ENCODE assay signal across 8 mouse cellular contexts in genomic region chr17:48031521-48032430, GRCm38 (mm10). TPM values are rescaled to one million over a fixed set of nuclear protein-coding genes. Genes with fewer than 3 reads are reported as not detected.
DNase-seq lines count a peak whose midpoint lies in the region; ATAC-seq and TF ChIP-seq lines count a peak whose summit lies in the region.

No protein-coding gene starts in this region.

- H3K9ac ChIP-seq in kidney, embryonic 15.5 days: peak overlapping the region; percentile 54
- H3K9ac ChIP-seq in heart, postnatal 0 days (replicated peaks; ENCODE audit: low read depth, low read length): peak overlapping the region; percentile 34; the same call in 1 of the 2 replicates
- H3K9ac ChIP-seq in liver, embryonic 15.5 days: no peak overlapping the region
- peak overlapping the region; percentile 41; the same call in 1 of the 2 replicates for H3K9ac ChIP-seq in neural tube, embryonic 14.5 days (replicated peaks; ENCODE audit: low read depth, low read length)

- H3K36me3 ChIP-seq in kidney, embryonic 15.5 days: no peaks in the 10 kb centered on the region
- no peaks in the 10 kb centered on the region for H3K36me3 ChIP-seq in heart, postnatal 0 days (replicated peaks; ENCODE audit: control insufficient read depth, insufficient read depth, low read length)
- no peaks in the 10 kb centered on the region for H3K36me3 ChIP-seq in liver, embryonic 15.5 days (replicated peaks)
- H3K36me3 ChIP-seq in neural tube, embryonic 14.5 days (ENCODE audit: control insufficient read depth, insufficient read depth, low read length): no peaks in the 10 kb centered on the region

- 6% methylated on average over 42 of the region's 42 CpGs for WGBS in kidney, embryonic 15.5 days
- WGBS in heart, postnatal 0 days: 10% methylated on average over 42 of the region's 42 CpGs
- 10% methylated on average over 42 of the region's 42 CpGs for WGBS in liver, embryonic 15.5 days (ENCODE audit: insufficient replicate concordance)
- 5% methylated on average over 35 of the region's 42 CpGs for WGBS in neural tube, embryonic 14.5 days

- H3K27me3 ChIP-seq in kidney, embryonic 15.5 days: peaks cover 27% of the 10 kb centered on the region
- no peaks in the 10 kb centered on the region; the same call in 1 of the 2 replicates for H3K27me3 ChIP-seq in heart, postnatal 0 days (ENCODE audit: control insufficient read depth, insufficient read depth, low read length)
- H3K27me3 ChIP-seq in liver, embryonic 15.5 days: peaks cover 35% of the 10 kb centered on the region
- no peaks in the 10 kb centered on the region for H3K27me3 ChIP-seq in neural tube, embryonic 14.5 days (ENCODE audit: control insufficient read depth, insufficient read depth, low read length)

- H3K9me3 ChIP-seq in kidney, embryonic 15.5 days (replicated peaks): no peaks in the 10 kb centered on the region
- H3K9me3 ChIP-seq in heart, postnatal 0 days (replicated peaks; ENCODE audit: control insufficient read depth, low read length): no peaks in the 10 kb centered on the region
- H3K9me3 ChIP-seq in liver, embryonic 15.5 days (replicated peaks): no peaks in the 10 kb centered on the region
- H3K9me3 ChIP-seq in neural tube, embryonic 14.5 days (ENCODE audit: control insufficient read depth, low read length): no peaks in the 10 kb centered on the region

- peak; percentile 30; the same call in 1 of the 2 replicates for TF ChIP-seq CTCF in heart, postnatal 0 days (IDR thresholded peaks at IDR 0.05; ENCODE audit: low read depth)

- H3K4me1 ChIP-seq in kidney, embryonic 15.5 days: peaks cover 51% of the 10 kb centered on the region
- peaks cover 26% of the 10 kb centered on the region for H3K4me1 ChIP-seq in heart, postnatal 0 days (ENCODE audit: control insufficient read depth, insufficient read depth)
- peaks cover 12% of the 10 kb centered on the region for H3K4me1 ChIP-seq in liver, embryonic 15.5 days (replicated peaks)
- H3K4me1 ChIP-seq in neural tube, embryonic 14.5 days (ENCODE audit: control insufficient read depth, insufficient read depth, low read length): peaks cover 16% of the 10 kb centered on the region

- H3K4me3 ChIP-seq in kidney, embryonic 15.5 days (replicated peaks): peak overlapping the region; percentile 47
- H3K4me3 ChIP-seq in heart, postnatal 0 days (ENCODE audit: low read depth, low read length): peak overlapping the region; percentile 39
- peak overlapping the region; percentile 29 for H3K4me3 ChIP-seq in liver, embryonic 15.5 days (replicated peaks)
- peak overlapping the region; percentile 22 for H3K4me3 ChIP-seq in neural tube, embryonic 14.5 days (ENCODE audit: low read depth, low read length)

- peak; percentile 92 for ATAC-seq in kidney, embryonic 15.5 days (replicated peaks; ENCODE audit: low FRiP score)
- ATAC-seq in heart, postnatal 0 days (ENCODE audit: insufficient read depth, low read depth): 0 out of 2 replicates have a peak, but pooled peaks have one; percentile 19
- ATAC-seq in liver, embryonic 15.5 days (ENCODE audit: insufficient read depth): no peak
- ATAC-seq in neural tube, embryonic 14.5 days (ENCODE audit: low read depth): peak; percentile 74
- ATAC-seq in megakaryocyte, adult 5-6 weeks (ENCODE audit: poor library complexity, severe bottlenecking): no peak

- peak overlapping the region; percentile 91 for H3K4me2 ChIP-seq in kidney, embryonic 15.5 days
- peak overlapping the region; percentile 66 for H3K4me2 ChIP-seq in heart, postnatal 0 days (ENCODE audit: low read depth, low read length)
- peak overlapping the region; percentile 63 for H3K4me2 ChIP-seq in liver, embryonic 15.5 days
- peak overlapping the region; percentile 67 for H3K4me2 ChIP-seq in neural tube, embryonic 14.5 days (ENCODE audit: low read depth, low read length)

- DNase-seq in kidney, adult 11 months: no peak
- peak; percentile 95 for DNase-seq in embryo, embryonic 11 days
- no peak for DNase-seq in heart, postnatal 0 days (ENCODE audit: low spot score)
- DNase-seq in T-cell, adult 2 months (ENCODE audit: low spot score): no peak

- TF ChIP-seq EP300 in heart, postnatal 0 days (IDR thresholded peaks at IDR 0.05; ENCODE audit: low read depth): no peak

- peak overlapping the region; percentile 81 for H3K27ac ChIP-seq in kidney, embryonic 15.5 days
- H3K27ac ChIP-seq in heart, postnatal 0 days (ENCODE audit: low read depth): no peak overlapping the region
- no peak overlapping the region for H3K27ac ChIP-seq in liver, embryonic 15.5 days (replicated peaks)
- no peak overlapping the region for H3K27ac ChIP-seq in neural tube, embryonic 14.5 days (ENCODE audit: low read depth, low read length)

RNA-seq across cellular contexts. Expression of gene 1700122O11Rik, which starts 6.3 kb away (rescaled TPM):
- polyA plus RNA-seq in kidney, embryonic 15.5 days (2015; fragmentation: Nextera tagmentation; extraction: Ambion mirVana): not detected in 2 replicates
- total RNA-seq in heart, postnatal 0 days (2014; rRNA removed; ENCODE audit: low replicate concordance): not detected in 2 replicates
- not detected in 2 replicates for polyA plus RNA-seq in heart, postnatal 0 days (2015; fragmentation: Nextera tagmentation; extraction: Ambion mirVana)
- polyA plus RNA-seq in liver, embryonic 15.5 days (2015; fragmentation: Nextera tagmentation; extraction: Ambion mirVana): not detected in 2 replicates
- polyA plus RNA-seq in neural tube, embryonic 14.5 days (2014; fragmentation: Nextera tagmentation; extraction: Ambion mirVana): not detected in 2 replicates
- total RNA-seq in megakaryocyte, adult 5-6 weeks (2015): not detected in 2 replicates
- total RNA-seq in megakaryocyte, adult 5-6 weeks (2017): not detected in 2 replicates

RNA-seq across cellular contexts. Expression of gene 1700067P10Rik, which starts 57.3 kb away (rescaled TPM):
- polyA plus RNA-seq in kidney, embryonic 15.5 days (2015; fragmentation: Nextera tagmentation; extraction: Ambion mirVana): not detected in 2 replicates
- not detected in 2 replicates for total RNA-seq in heart, postnatal 0 days (2014; rRNA removed; ENCODE audit: low replicate concordance)
- not detected in 2 replicates for polyA plus RNA-seq in heart, postnatal 0 days (2015; fragmentation: Nextera tagmentation; extraction: Ambion mirVana)
- polyA plus RNA-seq in liver, embryonic 15.5 days (2015; fragmentation: Nextera tagmentation; extraction: Ambion mirVana): not detected in 2 replicates
- not detected in 2 replicates for polyA plus RNA-seq in neural tube, embryonic 14.5 days (2014; fragmentation: Nextera tagmentation; extraction: Ambion mirVana)
- total RNA-seq in megakaryocyte, adult 5-6 weeks (2015): not detected in 2 replicates
- total RNA-seq in megakaryocyte, adult 5-6 weeks (2017): not detected in 2 replicates

Comparison
In these comparisons a context has a peak if more than half of its experiments do, and no peak if none do; other contexts are left out.
1. ATAC-seq: peak in kidney, embryonic 15.5 days (single experiment), heart, postnatal 0 days (single experiment) and neural tube, embryonic 14.5 days (single experiment); none in liver, embryonic 15.5 days (single experiment) and megakaryocyte, adult 5-6 weeks (single experiment).
2. Peak in every context shown above with its lines, with median percentiles within 50 percentile points of each other: H3K4me2 ChIP-seq and H3K4me3 ChIP-seq.